Mouse (Mus musculus): ENCODE measurements around the gene Il10rb.

GRCm38 (mm10) chr16:91416938-91417337, 11.0 kb downstream of the Il10rb start:
- no peak for TF ChIP-seq NANOG (IDR thresholded peaks at IDR 0.05; ENCODE audit: borderline replicate concordance, low read length)
- TF ChIP-seq CTCF (conservative IDR thresholded peaks at IDR 0.05; ENCODE audit: low read length) = no peak
- TF ChIP-seq POU5F1 (IDR thresholded peaks at IDR 0.05; ENCODE audit: borderline replicate concordance, low read length) = no peak

Measured in E14TG2a.4 (cell line).